Mouse (Mus musculus) ES-Bruce4 (cell line): ENCODE measurements around the gene B3gnt8.

Experiments used
- EP300 ChIP-seq: IDR thresholded peaks from 2 replicates; pipeline ENCODE4 v1.6.1; 2011; ENCODE audit warnings: low read depth, low read length; ENCODE audit not compliant: insufficient read depth
- POLR2A ChIP-seq: IDR thresholded peaks from one replicate; pipeline ENCODE4 v1.8.1; 2011; ENCODE audit warnings: low read length; ENCODE audit not compliant: insufficient read depth

GRCm38 (mm10) chr7:25672442-25672841 lies 46.0 kb downstream of the B3gnt8 start:
- TF ChIP-seq POLR2A (no peak), EP300 (no peak)
